Mouse (Mus musculus) small intestine, adult 2 months (tissue): Measurements from ENCODE around the gene 1810009A15Rik. TPM values are rescaled to one million over a fixed set of nuclear protein-coding genes. Genes with fewer than 3 reads are reported as not detected.

ENCODE experiments used
- H3K27ac ChIP-seq: fragments of 200-500 bp; 2 replicates; pipeline ENCODE4 v1.5.1; 2012; ENCODE audit warnings: low read depth, low read length, control low read depth, inconsistent platforms; ENCODE audit not compliant: insufficient read depth
- H3K27me3 ChIP-seq: fragments of 200-500 bp; 2 replicates; pipeline ENCODE4 v1.6.1; 2012; ENCODE audit warnings: mild to moderate bottlenecking, moderate library complexity, low read length, inconsistent platforms; ENCODE audit not compliant: control insufficient read depth, insufficient read depth
- H3K36me3 ChIP-seq: fragments of 200-500 bp; 2 replicates; pipeline ENCODE4 v1.6.1; 2012; ENCODE audit warnings: mild to moderate bottlenecking, low read length, control low read depth, inconsistent platforms; ENCODE audit not compliant: control insufficient read depth, insufficient read depth
- H3K4me1 ChIP-seq: fragments of 200-500 bp; 2 replicates; pipeline ENCODE4 v1.6.1; 2012; ENCODE audit warnings: low read length, inconsistent platforms, mixed read lengths; ENCODE audit not compliant: control insufficient read depth, insufficient read depth, insufficient read length
- H3K4me3 ChIP-seq: fragments of 200-500 bp; 2 replicates; pipeline ENCODE4 v1.5.1; 2012; ENCODE audit warnings: low read depth, mild to moderate bottlenecking, control low read depth, inconsistent platforms, low read length, moderate library complexity
- CTCF ChIP-seq: fragments of 200-500 bp; IDR thresholded peaks from 2 replicates; pipeline ENCODE4 v1.5.1; 2012; ENCODE audit warnings: low read depth, mild to moderate bottlenecking, control low read depth, inconsistent platforms, low read length, moderate library complexity, mixed read lengths; ENCODE audit not compliant: insufficient replicate concordance, insufficient read length; ENCODE audit errors: extremely low read depth
- POLR2A ChIP-seq: fragments of 200-500 bp; IDR thresholded peaks from 2 replicates; pipeline ENCODE4 v1.6.1; 2012; ENCODE audit warnings: low read depth, mild to moderate bottlenecking, control low read depth, inconsistent platforms, low read length, moderate library complexity
- WGBS: fragments of 180-500 bp; shearing (Covaris S2); methylation state at CpG from one replicate; pipeline ENCODE4 v1.1.7; 2018; 5-methylcytosine and 5-hydroxymethylcytosine counted together
- polyA plus RNA-seq: library from polyadenylated mRNA; depleted of rRNA; stranded (reverse); fragments of >200 nt; gene quantifications from 2 replicates; pipeline ENCODE4 v1.2.3, GENCODE M21; 2012

1810009A15Rik gene
- polyA plus RNA-seq, 1 experiment = 11.4 TPM

- Histone ChIP-seq H3K4me3 (no peak overlapping the region), H3K27ac (no peak overlapping the region), H3K27me3 (no peaks in the 10 kb centered on the region), H3K4me1 (peaks cover 6% of the 10 kb centered on the region), H3K36me3 (peaks cover 17% of the 10 kb centered on the region)
- no peak for TF ChIP-seq POLR2A
- 0 out of 2 replicates have a peak, but pooled peaks have one; percentile 6 for TF ChIP-seq CTCF
- WGBS = 66% methylated on average over 5 of the region's 5 CpGs
Observed at GRCm38 (mm10) chr19:8844371-8845129, 44.1 kb upstream of the 1810009A15Rik start.

DNA sequence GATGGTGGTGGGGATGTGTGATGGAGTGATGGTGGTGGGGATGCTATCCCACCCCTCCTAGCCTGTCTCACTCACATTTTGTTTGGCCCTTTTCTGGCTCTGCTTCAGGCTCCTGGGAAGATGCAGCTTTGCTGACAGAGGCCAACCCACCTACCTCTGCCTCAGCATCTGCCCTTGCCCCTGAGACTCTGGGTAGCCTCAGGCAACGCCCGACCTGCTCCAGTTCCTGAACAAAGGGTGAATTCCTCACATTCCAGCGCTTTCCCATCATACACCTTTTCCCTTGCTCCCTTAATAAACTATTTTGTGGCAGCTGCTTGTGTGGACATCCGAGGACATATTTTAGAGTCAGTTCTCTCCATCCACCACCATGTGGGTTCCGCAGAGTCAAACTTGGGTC lies 40.3 kb upstream of the 1810009A15Rik start:
- 80% methylated on average over 5 of the region's 5 CpGs for WGBS
- Histone ChIP-seq H3K4me1 (no peaks in the 10 kb centered on the region), H3K36me3 (peaks cover 17% of the 10 kb centered on the region), H3K4me3 (no peak overlapping the region), H3K27ac (no peak overlapping the region), H3K27me3 (no peaks in the 10 kb centered on the region)
- TF ChIP-seq POLR2A (no peak), CTCF (no peak)

DNA sequence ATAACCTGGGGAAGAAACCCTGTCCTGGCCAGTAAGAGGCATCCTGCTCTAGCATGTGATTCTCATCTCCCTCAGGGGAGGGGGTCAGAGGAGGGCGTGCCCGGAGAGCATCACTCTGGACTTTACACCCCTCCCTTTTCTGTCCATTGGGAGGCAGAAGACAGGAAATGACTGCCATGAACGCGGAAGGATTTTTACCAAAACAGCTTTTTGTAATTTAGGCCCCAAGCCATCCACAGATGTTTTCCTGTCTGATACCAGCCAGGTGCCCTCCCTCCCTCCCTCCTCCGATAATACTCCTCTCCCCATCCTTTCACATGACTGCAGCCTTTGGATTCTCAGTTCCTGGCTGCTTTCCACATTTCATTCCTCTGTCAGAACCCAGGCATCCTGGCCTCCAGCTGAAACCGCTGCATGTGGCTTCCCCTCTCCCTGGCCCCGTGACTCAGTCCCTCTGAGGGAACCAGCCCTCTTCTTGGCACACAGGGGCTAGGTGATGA lies 38.2 kb upstream of the 1810009A15Rik start, which contains the start of gene Lrrn4cl:
Lrrn4cl (plus strand) TSS at position 367 of the 500 bp plus-strand sequence.
- TF ChIP-seq POLR2A (no peak), CTCF (no peak)
- WGBS = 32% methylated on average over 7 of the region's 7 CpGs
- peaks cover 17% of the 10 kb centered on the region for H3K36me3 ChIP-seq
- H3K4me1 ChIP-seq = no peaks in the 10 kb centered on the region
- H3K27ac ChIP-seq = 0 out of 2 replicates have a peak within 1 kb of the TSS, but pooled peaks have one; percentile 26
- H3K4me3 ChIP-seq = no peak within 1 kb of the TSS
- no peaks in the 10 kb centered on the region for H3K27me3 ChIP-seq

DNA sequence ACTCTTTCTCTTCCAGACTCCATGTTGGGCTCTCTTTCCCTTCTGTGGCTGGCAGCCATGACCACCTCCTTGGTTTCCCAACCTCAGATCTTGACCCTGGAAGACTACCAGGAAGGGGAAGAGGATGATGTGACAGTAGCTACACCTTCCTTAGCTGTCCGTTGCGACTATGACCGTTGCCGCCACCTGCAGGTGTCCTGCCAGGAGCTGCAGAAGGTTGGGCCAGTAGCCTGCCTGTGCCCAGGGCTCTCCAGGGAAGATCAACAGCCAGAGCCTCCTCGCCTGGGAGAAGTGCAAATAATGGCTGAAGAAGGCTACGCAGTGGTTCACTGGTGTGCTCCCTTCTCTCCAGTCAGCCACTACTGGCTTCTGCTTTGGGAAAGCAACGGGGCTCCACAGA lies 37.0 kb upstream of the 1810009A15Rik start:
- WGBS = 37% methylated on average over 7 of the region's 7 CpGs
- H3K4me3 ChIP-seq = no peak overlapping the region
- peaks cover 10% of the 10 kb centered on the region for H3K36me3 ChIP-seq
- H3K27ac ChIP-seq = no peak overlapping the region
- TF ChIP-seq CTCF = no peak
- no peak for TF ChIP-seq POLR2A
- no peaks in the 10 kb centered on the region for H3K4me1 ChIP-seq
- no peaks in the 10 kb centered on the region for H3K27me3 ChIP-seq

DNA sequence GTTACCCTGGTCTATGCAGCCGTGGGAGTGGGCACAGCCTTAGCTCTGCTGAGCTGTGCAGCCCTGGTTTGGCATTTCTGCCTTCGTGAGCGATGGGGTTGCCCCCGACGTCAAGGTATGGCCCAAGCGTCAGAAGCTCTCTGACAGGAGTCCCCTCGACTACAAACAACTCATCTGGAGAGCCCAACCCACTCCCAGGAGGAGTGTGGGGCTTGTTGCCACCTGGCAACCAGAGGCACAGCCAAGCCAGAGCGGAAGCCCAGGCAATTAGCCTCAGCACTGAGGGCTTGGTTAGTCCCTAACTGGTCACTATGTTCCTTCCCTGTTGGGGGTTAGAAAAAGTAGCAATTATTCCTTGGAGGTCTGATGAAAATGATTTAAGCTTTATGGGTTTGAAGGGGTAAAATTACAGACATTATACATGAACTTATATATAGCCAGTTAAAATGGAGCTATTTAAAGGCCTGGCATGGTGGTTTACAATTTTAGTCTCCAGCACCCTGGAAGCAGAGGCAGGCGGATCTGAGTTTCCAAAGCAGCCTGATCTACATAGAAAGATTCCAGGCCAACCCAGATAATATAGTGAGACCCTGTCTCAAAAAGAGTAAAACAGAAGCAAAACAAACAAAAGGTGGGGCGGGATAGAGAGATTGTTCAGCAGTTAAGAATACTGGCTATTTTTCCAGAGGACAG lies 36.3 kb upstream of the 1810009A15Rik start:
- peaks cover 5% of the 10 kb centered on the region for H3K36me3 ChIP-seq
- no peak for TF ChIP-seq POLR2A
- TF ChIP-seq CTCF = no peak
- WGBS = 62% methylated on average over 10 of the region's 10 CpGs
- no peaks in the 10 kb centered on the region for H3K4me1 ChIP-seq
- H3K4me3 ChIP-seq = no peak overlapping the region
- no peak overlapping the region for H3K27ac ChIP-seq
- H3K27me3 ChIP-seq = no peaks in the 10 kb centered on the region

DNA sequence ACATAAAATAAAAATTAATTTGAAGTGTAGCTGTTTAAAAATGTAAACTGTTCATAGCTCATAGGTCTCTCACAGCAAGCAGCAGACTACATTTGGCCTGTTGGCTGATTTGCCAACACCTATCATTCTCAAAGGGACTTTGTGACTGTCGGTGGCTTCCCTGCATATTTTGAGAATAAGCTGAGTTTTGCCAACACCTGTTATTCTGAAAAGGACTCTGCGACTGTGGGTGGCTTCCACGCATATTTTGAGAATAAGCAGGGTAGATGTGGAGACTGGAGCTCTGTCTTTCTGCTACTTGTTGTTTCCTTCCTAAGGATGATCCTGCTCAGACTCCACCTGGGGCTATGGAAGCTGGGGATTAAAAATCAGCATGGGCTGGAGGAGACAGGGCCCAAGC lies 35.5 kb upstream of the 1810009A15Rik start:
- WGBS = 82% methylated on average over 3 of the region's 3 CpGs
- TF ChIP-seq CTCF = no peak
- no peak for TF ChIP-seq POLR2A
- H3K36me3 ChIP-seq = no peaks in the 10 kb centered on the region
- H3K4me3 ChIP-seq = no peak overlapping the region
- H3K27ac ChIP-seq = no peak overlapping the region
- no peaks in the 10 kb centered on the region for H3K27me3 ChIP-seq
- H3K4me1 ChIP-seq = no peaks in the 10 kb centered on the region

DNA sequence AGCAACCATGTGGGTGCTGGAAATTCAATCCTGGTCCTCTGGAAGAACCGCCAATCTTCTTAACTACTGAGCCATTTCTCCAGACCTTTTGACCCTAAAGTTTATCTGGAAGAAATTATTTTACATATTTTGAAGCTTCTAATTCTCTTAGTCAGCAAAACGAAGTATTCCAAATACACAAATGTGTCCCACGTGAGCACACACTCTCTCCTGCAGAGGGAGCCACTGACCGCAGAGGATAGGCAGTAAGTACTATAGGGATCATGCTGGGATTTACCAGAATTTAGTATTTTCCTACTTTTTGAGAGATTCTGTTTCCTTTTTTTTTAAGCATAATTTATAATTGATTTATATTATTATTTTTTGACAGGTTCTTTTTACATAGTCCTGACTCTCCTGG lies 31.0 kb upstream of the 1810009A15Rik start:
- H3K4me1 ChIP-seq = no peaks in the 10 kb centered on the region
- TF ChIP-seq POLR2A = no peak
- TF ChIP-seq CTCF = peak; percentile 64; the same call in 1 of the 2 replicates
- WGBS = 27% methylated on average over 4 of the region's 4 CpGs
- no peak overlapping the region for H3K27ac ChIP-seq
- H3K4me3 ChIP-seq = no peak overlapping the region
- H3K36me3 ChIP-seq = no peaks in the 10 kb centered on the region
- no peaks in the 10 kb centered on the region for H3K27me3 ChIP-seq
